8 mouse cellular contexts compared by ENCODE assay signal in genomic region chr11:54884937-54885336, GRCm38 (mm10). TPM values are rescaled to one million over a fixed set of nuclear protein-coding genes. Genes with fewer than 3 reads are reported as not detected.
DNase-seq lines count a peak whose midpoint lies in the region; ATAC-seq and TF ChIP-seq lines count a peak whose summit lies in the region.

No protein-coding gene starts in this region.

- peaks cover 25% of the 10 kb centered on the region for H3K4me1 ChIP-seq in G1E (ENCODE audit: insufficient read depth, low read depth, low read length)
- peaks cover 43% of the 10 kb centered on the region for H3K4me1 ChIP-seq in heart, embryonic 13.5 days
- H3K4me1 ChIP-seq in limb, embryonic 10.5 days: peaks cover 21% of the 10 kb centered on the region
- no peaks in the 10 kb centered on the region for H3K4me1 ChIP-seq in hindbrain, embryonic 14.5 days (replicated peaks; ENCODE audit: control insufficient read depth, insufficient read depth, low read length)
- peaks cover 9% of the 10 kb centered on the region; the same call in 1 of the 2 replicates for H3K4me1 ChIP-seq in thymus, adult 2 months (replicated peaks; ENCODE audit: control insufficient read depth, insufficient read depth, low read length)

- TF ChIP-seq POLR2A in brain, embryonic 14.5 days (IDR thresholded peaks at IDR 0.05; ENCODE audit: borderline replicate concordance, extremely low read depth, insufficient read depth, insufficient read length, poor library complexity, severe bottlenecking): no peak
- TF ChIP-seq POLR2A in thymus, adult 2 months (IDR thresholded peaks at IDR 0.05; ENCODE audit: control insufficient read depth, extremely low read depth, insufficient read depth, low read length, poor library complexity): no peak

- 12% methylated on average over 5 of the region's 5 CpGs for WGBS in heart, embryonic 13.5 days
- WGBS in limb, embryonic 10.5 days: 3% methylated on average over 5 of the region's 5 CpGs
- WGBS in hindbrain, embryonic 14.5 days: 25% methylated on average over 5 of the region's 5 CpGs
- WGBS in thymus, adult 2 months: 66% methylated on average over 5 of the region's 5 CpGs

- H3K27me3 ChIP-seq in G1E (ENCODE audit: insufficient read depth, low read length): peaks cover 14% of the 10 kb centered on the region
- no peaks in the 10 kb centered on the region for H3K27me3 ChIP-seq in heart, embryonic 13.5 days (replicated peaks)
- H3K27me3 ChIP-seq in limb, embryonic 10.5 days (ENCODE audit: low read depth, poor library complexity, severe bottlenecking): peaks cover 65% of the 10 kb centered on the region
- no peaks in the 10 kb centered on the region for H3K27me3 ChIP-seq in hindbrain, embryonic 14.5 days (ENCODE audit: control insufficient read depth, insufficient read depth, low read length)
- H3K27me3 ChIP-seq in thymus, adult 2 months (ENCODE audit: control insufficient read depth, insufficient read depth, low read length): no peaks in the 10 kb centered on the region

- peak; percentile 18 for DNase-seq in G1E (ENCODE audit: low spot score)
- DNase-seq in brain, embryonic 14.5 days (ENCODE audit: low read depth): peak; percentile 27
- DNase-seq in limb, embryonic 10.5 days (ENCODE audit: low spot score): peak; percentile 51
- DNase-seq in hindbrain, embryonic 14.5 days (ENCODE audit: low spot score): no peak
- DNase-seq in thymus, adult 2 months: no peak

- H3K9me3 ChIP-seq in G1E (replicated peaks): no peaks in the 10 kb centered on the region
- H3K9me3 ChIP-seq in heart, embryonic 13.5 days: no peaks in the 10 kb centered on the region; the same call in 1 of the 2 replicates
- H3K9me3 ChIP-seq in limb, embryonic 10.5 days (replicated peaks): peaks cover 2% of the 10 kb centered on the region; the same call in 1 of the 2 replicates
- no peaks in the 10 kb centered on the region for H3K9me3 ChIP-seq in hindbrain, embryonic 14.5 days (ENCODE audit: control insufficient read depth, low read length)

- peak overlapping the region; percentile 55 for H3K27ac ChIP-seq in heart, embryonic 13.5 days (replicated peaks)
- peak overlapping the region; percentile 46 for H3K27ac ChIP-seq in limb, embryonic 10.5 days
- H3K27ac ChIP-seq in hindbrain, embryonic 14.5 days: no peak overlapping the region
- H3K27ac ChIP-seq in thymus, adult 2 months (ENCODE audit: control insufficient read depth, insufficient read depth, low read length): no peak overlapping the region

- no peaks in the 10 kb centered on the region for H3K36me3 ChIP-seq in G1E (replicated peaks)
- H3K36me3 ChIP-seq in heart, embryonic 13.5 days: no peaks in the 10 kb centered on the region
- no peaks in the 10 kb centered on the region for H3K36me3 ChIP-seq in limb, embryonic 10.5 days
- no peaks in the 10 kb centered on the region for H3K36me3 ChIP-seq in hindbrain, embryonic 14.5 days (replicated peaks; ENCODE audit: control insufficient read depth, insufficient read depth)
- no peaks in the 10 kb centered on the region for H3K36me3 ChIP-seq in thymus, adult 2 months (ENCODE audit: control insufficient read depth, insufficient read depth, low read length)

- H3K9ac ChIP-seq in heart, embryonic 13.5 days: no peak overlapping the region
- H3K9ac ChIP-seq in hindbrain, embryonic 14.5 days: no peak overlapping the region

- no peak overlapping the region; the same call in 1 of the 2 replicates for H3K4me3 ChIP-seq in G1E (ENCODE audit: low read depth, low read length)
- no peak overlapping the region for H3K4me3 ChIP-seq in heart, embryonic 13.5 days
- no peak overlapping the region for H3K4me3 ChIP-seq in limb, embryonic 10.5 days
- H3K4me3 ChIP-seq in hindbrain, embryonic 14.5 days (replicated peaks; ENCODE audit: low read length): no peak overlapping the region
- no peak overlapping the region for H3K4me3 ChIP-seq in thymus, adult 2 months (ENCODE audit: control insufficient read depth, insufficient read depth, low read length)

- peak; percentile 43 for ATAC-seq in G1E (ENCODE audit: extremely low read depth, insufficient number of reproducible peaks, low FRiP score, poor library complexity, severe bottlenecking)
- no peak for ATAC-seq in heart, embryonic 13.5 days (ENCODE audit: extremely low read depth, insufficient number of reproducible peaks, low FRiP score, low TSS enrichment)
- peak; percentile 82 for ATAC-seq in megakaryocyte progenitor cell, adult 5-6 weeks (replicated peaks; ENCODE audit: poor library complexity)
- no peak for ATAC-seq in activated CD4-positive, CD25-positive, alpha-beta regulatory T cell, adult 4 months
- ATAC-seq in hindbrain, embryonic 14.5 days (ENCODE audit: low FRiP score): no peak

- no peak for TF ChIP-seq CTCF in G1E (IDR thresholded peaks at IDR 0.05; ENCODE audit: low read depth, low read length)
- TF ChIP-seq CTCF in brain, embryonic 14.5 days (IDR thresholded peaks at IDR 0.05; ENCODE audit: borderline replicate concordance, extremely low read depth, insufficient read depth, insufficient read length): no peak
- no peak for TF ChIP-seq CTCF in thymus, adult 2 months (IDR thresholded peaks at IDR 0.05; ENCODE audit: borderline replicate concordance, control insufficient read depth, extremely low read depth, insufficient read depth, low read length, poor library complexity)

- no peak overlapping the region for H3K4me2 ChIP-seq in heart, embryonic 13.5 days
- H3K4me2 ChIP-seq in hindbrain, embryonic 14.5 days (replicated peaks): no peak overlapping the region

RNA-seq across cellular contexts. Expression of gene Gpx3, which starts 17.3 kb away (rescaled TPM):
- total RNA-seq in G1E (2014; fragmentation: Nextera tagmentation): not detected in 2 replicates
- not detected in 2 replicates for total RNA-seq in G1E (2017)
- polyA plus RNA-seq in G1E (2012): not detected in 2 replicates
- polyA plus RNA-seq in brain, embryonic 14.5 days (2012; rRNA removed): 5.8 and 14.6 TPM in 2 replicates
- 1,129 and 1,294 TPM in 2 replicates for polyA plus RNA-seq in heart, embryonic 13.5 days (2015; fragmentation: Nextera tagmentation; extraction: Ambion mirVana)
- 52.0 and 60.7 TPM in 2 replicates for polyA plus RNA-seq in limb, embryonic 10.5 days (2016; fragmentation: Nextera tagmentation; extraction: Ambion mirVana)
- total RNA-seq in megakaryocyte progenitor cell, adult 5-6 weeks (2015): 29.9 and 42.3 TPM in 2 replicates
- 3.2 TPM in 2 replicates for total RNA-seq in megakaryocyte progenitor cell, adult 5-6 weeks (2017)
- 1 to 10 TPM in 1 of 2 experiments, under 1 TPM in 1; 0.90 to 1.1 TPM for polyA plus RNA-seq in activated CD4-positive, CD25-positive, alpha-beta regulatory T cell, adult 4 months (2017; shearing (Covaris generic))
- 67.6 and 73.6 TPM in 2 replicates for polyA plus RNA-seq in hindbrain, embryonic 14.5 days (2014; fragmentation: Nextera tagmentation; extraction: Ambion mirVana)
- 120 and 133 TPM in 2 replicates for polyA plus RNA-seq in thymus, adult 2 months (2012; rRNA removed)

RNA-seq across cellular contexts. Expression of gene Hint1, which starts 18.8 kb away (rescaled TPM):
- total RNA-seq in G1E (2014; fragmentation: Nextera tagmentation) (132 and 141 TPM in 2 replicates), G1E (2017) (406 and 564 TPM in 2 replicates)
- polyA plus RNA-seq in G1E (2012): 1,038 and 1,134 TPM in 2 replicates
- 711 and 924 TPM in 2 replicates for polyA plus RNA-seq in brain, embryonic 14.5 days (2012; rRNA removed)
- 637 and 710 TPM in 2 replicates for polyA plus RNA-seq in heart, embryonic 13.5 days (2015; fragmentation: Nextera tagmentation; extraction: Ambion mirVana)
- 550 and 645 TPM in 2 replicates for polyA plus RNA-seq in limb, embryonic 10.5 days (2016; fragmentation: Nextera tagmentation; extraction: Ambion mirVana)
- 458 and 490 TPM in 2 replicates for total RNA-seq in megakaryocyte progenitor cell, adult 5-6 weeks (2015)
- 506 and 582 TPM in 2 replicates for total RNA-seq in megakaryocyte progenitor cell, adult 5-6 weeks (2017)
- 100 to 1,000 TPM; 601 to 656 TPM for polyA plus RNA-seq in activated CD4-positive, CD25-positive, alpha-beta regulatory T cell, adult 4 months (2017; shearing (Covaris generic))
- polyA plus RNA-seq in hindbrain, embryonic 14.5 days (2014; fragmentation: Nextera tagmentation; extraction: Ambion mirVana): 791 and 878 TPM in 2 replicates
- 322 and 336 TPM in 2 replicates for polyA plus RNA-seq in thymus, adult 2 months (2012; rRNA removed)

RNA-seq across cellular contexts. Expression of gene Lyrm7, which starts 24.2 kb away (rescaled TPM):
- total RNA-seq in G1E (2014; fragmentation: Nextera tagmentation) (8.3 and 9.9 TPM in 2 replicates), G1E (2017) (0.23 and 2.5 TPM in 2 replicates)
- polyA plus RNA-seq in G1E (2012): 0.21 and 0.51 TPM in 2 replicates
- polyA plus RNA-seq in brain, embryonic 14.5 days (2012; rRNA removed): 6.5 and 7.6 TPM in 2 replicates
- polyA plus RNA-seq in heart, embryonic 13.5 days (2015; fragmentation: Nextera tagmentation; extraction: Ambion mirVana): 12.2 and 17.2 TPM in 2 replicates
- polyA plus RNA-seq in limb, embryonic 10.5 days (2016; fragmentation: Nextera tagmentation; extraction: Ambion mirVana): 6.5 and 7.9 TPM in 2 replicates
- 2.9 and 5.3 TPM in 2 replicates for total RNA-seq in megakaryocyte progenitor cell, adult 5-6 weeks (2015)
- total RNA-seq in megakaryocyte progenitor cell, adult 5-6 weeks (2017): 2.0 and 4.1 TPM in 2 replicates
- polyA plus RNA-seq in activated CD4-positive, CD25-positive, alpha-beta regulatory T cell, adult 4 months (2017; shearing (Covaris generic)): 1 to 10 TPM; 2.4 to 3.7 TPM
- polyA plus RNA-seq in hindbrain, embryonic 14.5 days (2014; fragmentation: Nextera tagmentation; extraction: Ambion mirVana): 11.8 and 12.6 TPM in 2 replicates
- polyA plus RNA-seq in thymus, adult 2 months (2012; rRNA removed): 2.9 and 3.5 TPM in 2 replicates

Comparison
In these comparisons a context has a peak if more than half of its experiments do, and no peak if none do; other contexts are left out.
1. ATAC-seq: peak in G1E (single experiment) and megakaryocyte progenitor cell, adult 5-6 weeks (single experiment); none in heart, embryonic 13.5 days (single experiment), activated CD4-positive, CD25-positive, alpha-beta regulatory T cell, adult 4 months (single experiment) and hindbrain, embryonic 14.5 days (single experiment).
2. DNase-seq: peak in G1E (single experiment), brain, embryonic 14.5 days (single experiment) and limb, embryonic 10.5 days (single experiment); none in hindbrain, embryonic 14.5 days (single experiment) and thymus, adult 2 months (single experiment).
3. H3K27ac ChIP-seq: peak in heart, embryonic 13.5 days (single experiment) and limb, embryonic 10.5 days (single experiment); none in hindbrain, embryonic 14.5 days (single experiment) and thymus, adult 2 months (single experiment).